ENCODE assay signal across 9 mouse cellular contexts in the genomic region with DNA sequence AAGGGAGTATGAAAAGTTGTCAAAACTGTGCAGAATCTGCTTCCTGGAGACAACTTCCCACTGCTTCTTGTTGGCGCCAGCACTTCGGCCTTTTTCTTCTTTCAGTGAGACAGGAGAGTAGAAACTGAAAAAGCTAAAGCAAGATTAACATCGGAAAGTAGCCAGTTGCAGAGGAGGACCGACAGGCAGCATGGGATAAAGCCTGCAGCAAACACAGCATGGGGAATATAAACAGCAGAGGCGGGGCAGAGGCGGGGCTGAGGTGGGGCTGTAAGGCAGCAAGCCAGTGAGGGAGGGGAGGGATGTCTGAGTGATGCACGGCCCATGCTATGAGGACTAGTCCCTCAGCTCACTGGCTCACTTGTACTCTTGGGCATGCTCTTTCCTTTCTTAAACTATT.
DNase-seq lines count a peak whose midpoint lies in the region; ATAC-seq lines count a peak whose summit lies in the region.
"Had no signal": no experiment of that assay in that cellular context is flagged by ENCODE, and none has a peak within 500 bp of the region (broad histone marks: within the 10 kb centered on the region; RNA-seq: fewer than 3 reads in every experiment).

No protein-coding gene starts in this region.

- no peak for ATAC-seq in forebrain, embryonic 11.5 days (replicated peaks; ENCODE audit: low FRiP score)
- ATAC-seq in forebrain, embryonic 13.5 days: no peak
- ATAC-seq in embryonic facial prominence, embryonic 14.5 days (ENCODE audit: low read depth): peak; percentile 70; the same call in 1 of the 2 replicates
- ATAC-seq in midbrain, embryonic 14.5 days (ENCODE audit: low FRiP score, low TSS enrichment): no peak

- peak; percentile 61 for DNase-seq in forebrain, embryonic 11.5 days (ENCODE audit: low spot score)
- peak; percentile 50 to 62 for DNase-seq in left cerebral cortex, adult 18-20 months (ENCODE audit: low spot score in 2 of 2)
- no peak for DNase-seq in left cerebral cortex, adult 11 months (ENCODE audit: low spot score)
- DNase-seq in embryonic facial prominence, embryonic 14.5 days (ENCODE audit: low spot score): peak; percentile 61
- peak; percentile 40 for DNase-seq in midbrain, embryonic 14.5 days
- no peak for DNase-seq in MN1 (ENCODE audit: low spot score)
- DNase-seq in spleen, postnatal 14 days (ENCODE audit: low spot score in 2 of 2): no peak

- H3K4me1 ChIP-seq in forebrain, embryonic 11.5 days (replicated peaks; ENCODE audit: control insufficient read depth, insufficient read depth, low read length): no peaks in the 10 kb centered on the region
- peaks cover 4% of the 10 kb centered on the region; the same call in 1 of the 2 replicates for H3K4me1 ChIP-seq in forebrain, embryonic 13.5 days
- no peaks in the 10 kb centered on the region for H3K4me1 ChIP-seq in embryonic facial prominence, embryonic 14.5 days (ENCODE audit: control insufficient read depth, insufficient read depth, low read length)
- H3K4me1 ChIP-seq in midbrain, embryonic 14.5 days (ENCODE audit: control insufficient read depth, insufficient read depth, low read length): no peaks in the 10 kb centered on the region
- H3K4me1 ChIP-seq: neural tube, embryonic 12.5 days had no signal

- no peak overlapping the region for H3K27ac ChIP-seq in forebrain, embryonic 11.5 days (ENCODE audit: low read depth, low read length)
- no peak overlapping the region for H3K27ac ChIP-seq in forebrain, embryonic 13.5 days
- no peak overlapping the region for H3K27ac ChIP-seq in embryonic facial prominence, embryonic 14.5 days (replicated peaks; ENCODE audit: low read depth, low read length)
- H3K27ac ChIP-seq in midbrain, embryonic 14.5 days (replicated peaks; ENCODE audit: low read depth, low read length): no peak overlapping the region
- H3K27ac ChIP-seq: neural tube, embryonic 12.5 days had no signal

- WGBS in forebrain, embryonic 11.5 days: 21% methylated on average over 7 of the region's 7 CpGs
- 14% methylated on average over 7 of the region's 7 CpGs for WGBS in forebrain, embryonic 13.5 days
- WGBS in embryonic facial prominence, embryonic 14.5 days: 15% methylated on average over 7 of the region's 7 CpGs
- WGBS in midbrain, embryonic 14.5 days: 17% methylated on average over 7 of the region's 7 CpGs

- H3K4me2 ChIP-seq in forebrain, embryonic 11.5 days (ENCODE audit: low read depth, low read length, severe bottlenecking): no peak overlapping the region
- no peak overlapping the region for H3K4me2 ChIP-seq in forebrain, embryonic 13.5 days
- peak overlapping the region; percentile 7; the same call in 1 of the 2 replicates for H3K4me2 ChIP-seq in embryonic facial prominence, embryonic 14.5 days (ENCODE audit: low read depth, low read length)
- no peak overlapping the region for H3K4me2 ChIP-seq in midbrain, embryonic 14.5 days (ENCODE audit: low read length)
- H3K4me2 ChIP-seq: neural tube, embryonic 12.5 days had no signal

- H3K4me3 ChIP-seq in forebrain, embryonic 11.5 days (ENCODE audit: low read depth, low read length): no peak overlapping the region
- H3K4me3 ChIP-seq in forebrain, embryonic 13.5 days: no peak overlapping the region
- H3K4me3 ChIP-seq in embryonic facial prominence, embryonic 14.5 days (ENCODE audit: low read depth, low read length): no peak overlapping the region
- no peak overlapping the region for H3K4me3 ChIP-seq in midbrain, embryonic 14.5 days (replicated peaks; ENCODE audit: low read depth, low read length)
- H3K4me3 ChIP-seq: neural tube, embryonic 12.5 days had no signal

- H3K27me3 ChIP-seq in forebrain, embryonic 11.5 days (ENCODE audit: control insufficient read depth, insufficient read depth, low read length): no peaks in the 10 kb centered on the region
- no peaks in the 10 kb centered on the region for H3K27me3 ChIP-seq in forebrain, embryonic 13.5 days
- no peaks in the 10 kb centered on the region for H3K27me3 ChIP-seq in embryonic facial prominence, embryonic 14.5 days (replicated peaks; ENCODE audit: control insufficient read depth, insufficient read depth, low read length)
- H3K27me3 ChIP-seq in midbrain, embryonic 14.5 days (ENCODE audit: control insufficient read depth, insufficient read depth, low read length): no peaks in the 10 kb centered on the region

- no peaks in the 10 kb centered on the region for H3K36me3 ChIP-seq in forebrain, embryonic 11.5 days (ENCODE audit: control insufficient read depth, insufficient read depth, low read length)
- no peaks in the 10 kb centered on the region for H3K36me3 ChIP-seq in forebrain, embryonic 13.5 days (ENCODE audit: poor library complexity, severe bottlenecking)
- no peaks in the 10 kb centered on the region for H3K36me3 ChIP-seq in embryonic facial prominence, embryonic 14.5 days (ENCODE audit: control insufficient read depth, insufficient read depth, low read length)
- no peaks in the 10 kb centered on the region for H3K36me3 ChIP-seq in midbrain, embryonic 14.5 days (ENCODE audit: control insufficient read depth, insufficient read depth, low read length)
- H3K36me3 ChIP-seq: neural tube, embryonic 12.5 days had no signal

- H3K9ac ChIP-seq in forebrain, embryonic 11.5 days (ENCODE audit: low read length): no peak overlapping the region
- no peak overlapping the region for H3K9ac ChIP-seq in forebrain, embryonic 13.5 days
- H3K9ac ChIP-seq in embryonic facial prominence, embryonic 14.5 days (ENCODE audit: low read depth, low read length): no peak overlapping the region
- H3K9ac ChIP-seq in midbrain, embryonic 14.5 days (replicated peaks; ENCODE audit: low read length): no peak overlapping the region
- H3K9ac ChIP-seq: neural tube, embryonic 12.5 days had no signal

- no peaks in the 10 kb centered on the region for H3K9me3 ChIP-seq in forebrain, embryonic 11.5 days (ENCODE audit: control insufficient read depth, low read length)
- H3K9me3 ChIP-seq in forebrain, embryonic 13.5 days (replicated peaks): no peaks in the 10 kb centered on the region
- 0 out of 2 replicates have a peak, but pooled peaks cover 4% of the 10 kb centered on the region for H3K9me3 ChIP-seq in embryonic facial prominence, embryonic 14.5 days (ENCODE audit: control insufficient read depth, low read length)
- no peaks in the 10 kb centered on the region for H3K9me3 ChIP-seq in midbrain, embryonic 14.5 days (ENCODE audit: control insufficient read depth, low read length)
- H3K9me3 ChIP-seq: neural tube, embryonic 12.5 days had no signal

Comparison
In these comparisons a context has a peak if more than half of its experiments do, and no peak if none do; other contexts are left out.
1. DNase-seq: peak in forebrain, embryonic 11.5 days (single experiment), left cerebral cortex, adult 18-20 months (2 of 2), embryonic facial prominence, embryonic 14.5 days (single experiment) and midbrain, embryonic 14.5 days (single experiment); none in left cerebral cortex, adult 11 months (single experiment), MN1 (single experiment) and spleen, postnatal 14 days (0 of 2).